Mouse (Mus musculus) testis, adult 2 months (tissue): Measurements from ENCODE around the gene Zbtb43. TPM values are rescaled to one million over a fixed set of nuclear protein-coding genes. Genes with fewer than 3 reads are reported as not detected.

Experiments used
- H3K27ac ChIP-seq: fragments of 200-500 bp; 2 replicates; pipeline ENCODE4 v1.5.1; 2012; ENCODE audit warnings: low read depth, low read length; ENCODE audit not compliant: control insufficient read depth, insufficient read depth
- H3K27me3 ChIP-seq: fragments of 200-500 bp; 2 replicates; pipeline ENCODE4 v1.6.1; 2012; ENCODE audit warnings: mild to moderate bottlenecking, low read length, moderate library complexity; ENCODE audit not compliant: control insufficient read depth, insufficient read depth
- H3K36me3 ChIP-seq: fragments of 200-500 bp; 2 replicates; pipeline ENCODE4 v1.6.1; 2012; ENCODE audit warnings: mild to moderate bottlenecking, low read length; ENCODE audit not compliant: control insufficient read depth, insufficient read depth
- H3K4me1 ChIP-seq: fragments of 200-500 bp; 2 replicates; pipeline ENCODE4 v1.6.1; 2012; ENCODE audit warnings: low read length; ENCODE audit not compliant: control insufficient read depth, insufficient read depth
- H3K4me3 ChIP-seq: fragments of 200-500 bp; 2 replicates; pipeline ENCODE4 v1.5.1; 2012; ENCODE audit warnings: low read depth, mild to moderate bottlenecking, low read length, moderate library complexity, mixed read lengths; ENCODE audit not compliant: control insufficient read depth
- CTCF ChIP-seq: fragments of 200-500 bp; IDR thresholded peaks from 2 replicates; pipeline ENCODE4 v1.5.1; 2012; ENCODE audit warnings: low read depth, mild to moderate bottlenecking, inconsistent platforms, low read length, moderate library complexity; ENCODE audit not compliant: control insufficient read depth, insufficient read depth, insufficient replicate concordance
- POLR2A ChIP-seq: fragments of 200-500 bp; IDR thresholded peaks from 2 replicates; pipeline ENCODE4 v1.6.1; 2012; ENCODE audit warnings: low read depth, mild to moderate bottlenecking, inconsistent platforms, low read length, moderate library complexity; ENCODE audit not compliant: control insufficient read depth
- polyA plus RNA-seq: library from polyadenylated mRNA; depleted of rRNA; stranded (reverse); fragments of >200 nt; gene quantifications from 2 replicates; pipeline ENCODE4 v1.2.3, GENCODE M21; 2012

Gene Zbtb43
- polyA plus RNA-seq, 1 experiment = 5.4 TPM

GRCm38 (mm10) chr2:33465966-33466365 lies 2.4 kb downstream of the Zbtb43 start:
- Histone ChIP-seq H3K27me3 (no peaks in the 10 kb centered on the region), H3K36me3 (no peaks in the 10 kb centered on the region; the same call in 1 of the 2 replicates)

GRCm38 (mm10) chr2:33465215-33465614 lies 3.1 kb downstream of the Zbtb43 start:
- no peaks in the 10 kb centered on the region; the same call in 1 of the 2 replicates for H3K36me3 ChIP-seq
- H3K27me3 ChIP-seq = no peaks in the 10 kb centered on the region
- no peak for TF ChIP-seq CTCF
- TF ChIP-seq POLR2A = no peak
- H3K27ac ChIP-seq = no peak overlapping the region
- no peak overlapping the region for H3K4me3 ChIP-seq
- H3K4me1 ChIP-seq = peaks cover 4% of the 10 kb centered on the region

More at GRCm38 (mm10) chr2:33465966-33466365, 2.4 kb downstream of the Zbtb43 start:
- Histone ChIP-seq H3K4me1 (peaks cover 4% of the 10 kb centered on the region), H3K27ac (no peak overlapping the region), H3K4me3 (no peak overlapping the region)
- TF ChIP-seq CTCF = no peak
- no peak for TF ChIP-seq POLR2A

- Histone ChIP-seq H3K27ac (no peak overlapping the region), H3K36me3 (no peaks in the 10 kb centered on the region; the same call in 1 of the 2 replicates), H3K4me1 (no peaks in the 10 kb centered on the region; the same call in 1 of the 2 replicates), H3K27me3 (no peaks in the 10 kb centered on the region), H3K4me3 (no peak overlapping the region)
- TF ChIP-seq POLR2A (no peak), CTCF (no peak)
These were observed 6.3 kb downstream of the Zbtb43 start for GRCm38 (mm10) chr2:33462066-33462465.

- Histone ChIP-seq H3K36me3 (no peaks in the 10 kb centered on the region; the same call in 1 of the 2 replicates), H3K4me1 (no peaks in the 10 kb centered on the region; the same call in 1 of the 2 replicates), H3K27me3 (no peaks in the 10 kb centered on the region), H3K4me3 (no peak overlapping the region), H3K27ac (no peak overlapping the region)
- TF ChIP-seq CTCF = no peak
- TF ChIP-seq POLR2A = no peak
These were observed 7.3 kb downstream of the Zbtb43 start for GRCm38 (mm10) chr2:33461066-33461465.

GRCm38 (mm10) chr2:33459660-33460059 lies 8.7 kb downstream of the Zbtb43 start:
- Histone ChIP-seq H3K4me1 (no peaks in the 10 kb centered on the region), H3K27me3 (no peaks in the 10 kb centered on the region), H3K36me3 (no peaks in the 10 kb centered on the region; the same call in 1 of the 2 replicates), H3K27ac (no peak overlapping the region), H3K4me3 (no peak overlapping the region)
- TF ChIP-seq POLR2A (no peak), CTCF (no peak)

GRCm38 (mm10) chr2:33456696-33457095 lies 11.7 kb downstream of the Zbtb43 start:
- Histone ChIP-seq H3K27ac (no peak overlapping the region), H3K4me3 (no peak overlapping the region), H3K4me1 (no peaks in the 10 kb centered on the region), H3K27me3 (no peaks in the 10 kb centered on the region), H3K36me3 (peaks cover 1% of the 10 kb centered on the region)
- no peak for TF ChIP-seq CTCF
- TF ChIP-seq POLR2A = no peak

- Histone ChIP-seq H3K27me3 (no peaks in the 10 kb centered on the region), H3K4me3 (no peak overlapping the region), H3K4me1 (no peaks in the 10 kb centered on the region), H3K36me3 (peaks cover 1% of the 10 kb centered on the region), H3K27ac (no peak overlapping the region)
- TF ChIP-seq POLR2A (no peak), CTCF (no peak)
These were observed 12.1 kb downstream of the Zbtb43 start for GRCm38 (mm10) chr2:33456242-33456641.

- no peak for TF ChIP-seq CTCF
- no peak for TF ChIP-seq POLR2A
- H3K27ac ChIP-seq = no peak overlapping the region
- no peaks in the 10 kb centered on the region for H3K27me3 ChIP-seq
- H3K4me3 ChIP-seq = no peak overlapping the region
- no peaks in the 10 kb centered on the region for H3K4me1 ChIP-seq
- H3K36me3 ChIP-seq = peaks cover 1% of the 10 kb centered on the region
These were observed 13.0 kb downstream of the Zbtb43 start for GRCm38 (mm10) chr2:33455350-33455749.

- H3K27ac ChIP-seq = no peak overlapping the region
- H3K27me3 ChIP-seq = no peaks in the 10 kb centered on the region
- no peaks in the 10 kb centered on the region for H3K4me1 ChIP-seq
- peaks cover 1% of the 10 kb centered on the region for H3K36me3 ChIP-seq
- no peak overlapping the region for H3K4me3 ChIP-seq
- TF ChIP-seq CTCF = no peak
- TF ChIP-seq POLR2A = no peak
These were observed 13.5 kb downstream of the Zbtb43 start for GRCm38 (mm10) chr2:33454816-33455215.
